Mouse (Mus musculus): ENCODE results near the gene Clic3. TPM values are rescaled to one million over a fixed set of nuclear protein-coding genes. Genes with fewer than 3 reads are reported as not detected.

Gene Clic3
- polyA plus RNA-seq, 1 experiment: not detected

GRCm38 (mm10) chr2:25467606-25468303 lies 11.1 kb downstream of the Clic3 start:
- no peak for TF ChIP-seq POLR2A (IDR thresholded peaks at IDR 0.05; ENCODE audit: borderline replicate concordance, control insufficient read depth, low read depth, low read length)
- TF ChIP-seq CTCF (IDR thresholded peaks at IDR 0.05; ENCODE audit: control insufficient read depth, insufficient read depth, low read length): no peak
- H3K4me1 ChIP-seq (ENCODE audit: control insufficient read depth, insufficient read depth, low read length): peaks cover 3% of the 10 kb centered on the region
- no peak overlapping the region for H3K27ac ChIP-seq (ENCODE audit: control insufficient read depth, insufficient read depth, low read depth, low read length, poor library complexity)
- no peak overlapping the region for H3K4me3 ChIP-seq (replicated peaks; ENCODE audit: control insufficient read depth, low read depth, low read length)
- WGBS: 71% methylated on average over 14 of the region's 14 CpGs

DNA sequence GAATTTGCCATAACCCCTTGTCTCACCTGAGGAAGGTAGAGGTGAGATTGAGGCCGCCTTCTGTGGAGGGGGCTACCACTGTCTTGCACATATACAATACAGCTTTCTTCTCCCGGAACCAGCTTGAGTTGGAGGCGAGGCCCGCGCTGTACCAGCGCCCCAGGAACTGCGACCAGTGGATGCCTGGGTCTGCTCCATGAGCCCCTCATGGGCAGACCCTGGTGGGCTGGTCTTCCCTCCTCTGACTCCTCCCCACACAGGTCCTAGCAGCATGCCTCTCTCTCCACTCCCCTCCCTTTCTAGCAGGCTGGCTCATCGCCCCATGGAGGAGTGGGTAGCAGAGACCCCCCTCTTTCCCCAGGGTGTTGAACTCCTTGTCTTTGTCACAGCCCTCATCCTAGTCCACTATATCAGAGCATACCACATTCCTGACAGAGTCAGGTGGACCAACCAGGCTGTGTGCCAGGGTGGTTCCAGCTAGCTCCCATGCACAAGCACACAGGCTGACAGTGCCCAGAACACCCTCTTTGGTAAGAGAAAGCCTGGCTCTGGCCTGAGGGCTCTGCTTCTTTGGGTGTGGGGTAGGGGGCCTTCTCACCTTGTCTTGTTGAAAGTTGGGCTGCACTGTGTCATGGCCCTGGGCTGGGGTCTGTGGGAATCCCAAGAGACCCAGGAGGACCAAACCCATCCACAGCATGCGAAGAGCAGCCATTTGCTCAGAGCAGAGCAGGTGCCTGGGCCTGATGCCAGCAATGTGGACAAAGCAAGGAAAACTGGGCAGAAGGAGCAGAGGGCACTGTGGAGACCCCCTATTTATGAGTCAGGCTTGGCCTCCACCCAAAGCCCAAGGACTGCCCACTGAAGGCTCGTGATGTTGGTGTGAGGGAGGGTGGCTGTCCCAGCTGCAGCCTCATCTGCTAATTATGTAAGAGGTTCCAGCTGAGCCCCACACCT lies 12.6 kb downstream of the Clic3 start:
- TF ChIP-seq POLR2A (IDR thresholded peaks at IDR 0.05; ENCODE audit: borderline replicate concordance, control insufficient read depth, low read depth, low read length): no peak
- TF ChIP-seq CTCF (IDR thresholded peaks at IDR 0.05; ENCODE audit: control insufficient read depth, insufficient read depth, low read length): no peak
- H3K4me3 ChIP-seq (replicated peaks; ENCODE audit: control insufficient read depth, low read depth, low read length): no peak overlapping the region
- 81% methylated on average over 10 of the region's 10 CpGs for WGBS
- no peak overlapping the region for H3K27ac ChIP-seq (ENCODE audit: control insufficient read depth, insufficient read depth, low read depth, low read length, poor library complexity)
- peaks cover 3% of the 10 kb centered on the region for H3K4me1 ChIP-seq (ENCODE audit: control insufficient read depth, insufficient read depth, low read length)

DNA sequence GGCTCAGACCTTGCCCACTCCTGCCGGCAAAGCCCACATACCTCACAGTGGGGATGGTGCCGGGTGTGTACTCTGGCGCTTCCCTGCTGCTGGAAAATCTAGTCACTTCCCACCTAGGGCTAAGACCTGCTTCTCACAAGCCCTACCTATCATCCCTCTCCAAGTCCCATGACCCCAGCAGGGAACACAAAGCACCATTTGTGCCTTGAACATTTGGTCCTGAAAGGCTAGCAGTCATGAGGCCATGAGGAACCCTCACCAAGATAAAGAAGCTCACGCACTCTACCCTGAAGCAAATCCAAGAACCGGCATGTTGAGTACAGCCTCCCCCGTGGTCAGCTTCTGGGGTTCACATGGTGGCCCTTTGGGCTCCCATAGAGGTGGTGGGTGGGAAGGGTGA lies 13.3 kb downstream of the Clic3 start, which contains the start of gene Ptgds:
Gene Ptgds, minus strand, starts transcription at position 78 of the 400 bp plus-strand sequence.
- Histone ChIP-seq H3K4me1 (ENCODE audit: control insufficient read depth, insufficient read depth, low read length) (peaks cover 3% of the 10 kb centered on the region), H3K4me3 (replicated peaks; ENCODE audit: control insufficient read depth, low read depth, low read length) (no peak within 1 kb of the TSS), H3K27ac (ENCODE audit: control insufficient read depth, insufficient read depth, low read depth, low read length, poor library complexity) (no peak within 1 kb of the TSS)
- WGBS: 83% methylated on average over 6 of the region's 6 CpGs
- no peak for TF ChIP-seq POLR2A (IDR thresholded peaks at IDR 0.05; ENCODE audit: borderline replicate concordance, control insufficient read depth, low read depth, low read length)
- TF ChIP-seq CTCF (IDR thresholded peaks at IDR 0.05; ENCODE audit: control insufficient read depth, insufficient read depth, low read length): no peak

GRCm38 (mm10) chr2:25472550-25472949 lies 15.9 kb downstream of the Clic3 start:
- WGBS: 77% methylated on average over 2 of the region's 2 CpGs
- Histone ChIP-seq H3K4me1 (ENCODE audit: control insufficient read depth, insufficient read depth, low read length) (no peaks in the 10 kb centered on the region), H3K27ac (ENCODE audit: control insufficient read depth, insufficient read depth, low read depth, low read length, poor library complexity) (no peak overlapping the region), H3K4me3 (replicated peaks; ENCODE audit: control insufficient read depth, low read depth, low read length) (no peak overlapping the region)
- TF ChIP-seq CTCF (IDR thresholded peaks at IDR 0.05; ENCODE audit: control insufficient read depth, insufficient read depth, low read length) (no peak), POLR2A (IDR thresholded peaks at IDR 0.05; ENCODE audit: borderline replicate concordance, control insufficient read depth, low read depth, low read length) (no peak)

- 81% methylated on average over 8 of the region's 8 CpGs for WGBS
- TF ChIP-seq POLR2A (IDR thresholded peaks at IDR 0.05; ENCODE audit: borderline replicate concordance, control insufficient read depth, low read depth, low read length): no peak
- TF ChIP-seq CTCF (IDR thresholded peaks at IDR 0.05; ENCODE audit: control insufficient read depth, insufficient read depth, low read length): no peak
- Histone ChIP-seq H3K4me3 (replicated peaks; ENCODE audit: control insufficient read depth, low read depth, low read length) (no peak overlapping the region), H3K4me1 (ENCODE audit: control insufficient read depth, insufficient read depth, low read length) (no peaks in the 10 kb centered on the region; the same call in 1 of the 2 replicates), H3K27ac (ENCODE audit: control insufficient read depth, insufficient read depth, low read depth, low read length, poor library complexity) (no peak overlapping the region)
Observed at GRCm38 (mm10) chr2:25477541-25477940, 20.9 kb downstream of the Clic3 start.

DNA sequence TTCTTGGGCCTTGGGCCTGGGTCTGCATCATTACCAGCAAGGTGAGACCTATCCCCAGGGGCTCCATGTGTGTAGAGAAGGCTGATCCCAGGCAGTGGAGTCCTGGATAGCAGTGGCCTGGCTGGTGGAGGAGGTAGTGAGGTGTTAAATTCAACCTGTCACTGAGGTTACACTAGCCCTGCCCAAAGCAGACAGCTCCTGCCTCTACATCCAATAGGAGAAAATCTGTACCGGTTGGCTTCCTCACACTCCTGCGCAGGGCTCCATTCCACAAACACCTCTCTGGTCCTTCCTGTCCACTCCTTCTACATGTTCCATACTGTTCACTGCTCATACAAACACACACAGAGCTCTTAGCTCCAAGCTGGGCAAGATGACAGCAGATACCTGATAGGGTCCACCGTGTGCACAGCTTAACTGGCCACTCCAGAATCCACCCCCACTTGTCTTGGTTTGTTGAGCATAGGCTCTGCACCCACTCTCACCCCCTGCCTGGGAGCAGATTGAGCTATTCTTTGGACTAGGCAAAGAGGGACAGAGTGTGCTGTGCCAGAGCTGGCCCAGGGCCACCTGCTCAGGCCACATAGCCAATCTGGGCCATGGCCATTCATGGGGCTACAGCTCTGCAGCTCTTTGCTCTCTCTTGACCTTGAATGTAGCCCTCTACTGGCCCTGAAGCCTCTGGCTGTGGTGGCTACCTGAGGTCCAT lies 21.5 kb downstream of the Clic3 start:
- H3K4me3 ChIP-seq (replicated peaks; ENCODE audit: control insufficient read depth, low read depth, low read length): no peak overlapping the region
- 80% methylated on average over 3 of the region's 3 CpGs for WGBS
- no peaks in the 10 kb centered on the region; the same call in 1 of the 2 replicates for H3K4me1 ChIP-seq (ENCODE audit: control insufficient read depth, insufficient read depth, low read length)
- no peak for TF ChIP-seq POLR2A (IDR thresholded peaks at IDR 0.05; ENCODE audit: borderline replicate concordance, control insufficient read depth, low read depth, low read length)
- TF ChIP-seq CTCF (IDR thresholded peaks at IDR 0.05; ENCODE audit: control insufficient read depth, insufficient read depth, low read length): no peak
- H3K27ac ChIP-seq (ENCODE audit: control insufficient read depth, insufficient read depth, low read depth, low read length, poor library complexity): no peak overlapping the region

DNA sequence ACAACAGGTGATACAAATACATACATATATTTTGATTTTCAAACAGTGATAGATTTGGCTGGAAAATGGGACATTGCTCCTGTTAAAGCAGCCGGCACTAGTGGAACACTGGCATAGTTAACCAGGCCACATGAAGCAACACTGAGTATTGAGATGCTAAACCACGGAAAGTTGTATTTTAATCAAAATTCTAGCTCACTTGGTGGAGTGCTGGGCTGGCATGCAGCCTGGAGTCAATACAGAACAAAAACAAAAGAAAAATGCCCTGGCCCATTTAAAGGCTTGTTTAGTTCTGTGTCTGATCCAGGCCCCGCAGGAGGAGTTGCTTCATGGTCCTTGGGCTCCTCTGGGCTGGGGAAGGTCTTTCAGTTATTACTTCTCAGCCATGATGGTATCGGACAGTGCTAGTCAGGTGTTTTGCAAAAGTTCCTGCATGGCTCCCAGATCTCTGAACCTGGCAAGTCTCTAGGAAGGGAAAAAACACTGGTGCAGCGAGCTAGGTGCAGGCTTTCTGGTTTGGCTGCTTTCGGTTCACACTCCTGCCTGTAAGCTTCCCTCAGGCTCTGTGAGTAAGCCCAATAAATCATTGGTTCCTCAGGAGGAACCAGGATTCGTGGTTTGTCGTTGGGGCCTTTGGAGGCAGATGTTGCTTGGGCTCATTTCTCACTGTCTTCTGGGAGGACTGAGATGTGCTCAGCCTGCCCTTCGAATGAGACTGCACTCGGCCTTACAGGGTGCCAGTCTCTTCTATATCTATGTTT lies 23.1 kb downstream of the Clic3 start:
- TF ChIP-seq CTCF (IDR thresholded peaks at IDR 0.05; ENCODE audit: control insufficient read depth, insufficient read depth, low read length): no peak
- TF ChIP-seq POLR2A (IDR thresholded peaks at IDR 0.05; ENCODE audit: borderline replicate concordance, control insufficient read depth, low read depth, low read length): no peak
- no peak overlapping the region for H3K4me3 ChIP-seq (replicated peaks; ENCODE audit: control insufficient read depth, low read depth, low read length)
- WGBS: 54% methylated on average over 10 of the region's 10 CpGs
- no peak overlapping the region for H3K27ac ChIP-seq (ENCODE audit: control insufficient read depth, insufficient read depth, low read depth, low read length, poor library complexity)
- no peaks in the 10 kb centered on the region; the same call in 1 of the 2 replicates for H3K4me1 ChIP-seq (ENCODE audit: control insufficient read depth, insufficient read depth, low read length)

Measured in bone marrow, adult 2 months (tissue).